Mouse (Mus musculus) brain, embryonic 18.5 days (tissue): ENCODE measurements around the gene Plekhh3.
"Not testable (repeated sequence)": the region's sequence is repeated elsewhere in the genome, so short reads cannot be mapped to it uniquely, and the experiment has no call there.

Source experiments
- DNase-seq: peaks from one replicate; pipeline ENCODE4 v3.0.0-alpha.2; 2012; ENCODE audit warnings: low read depth, low spot score

Plekhh3 gene

GRCm38 (mm10) chr11:101171721-101172433 lies 726 bp upstream of the Plekhh3 start:
- no peak for DNase-seq

- DNase-seq, result no peak
These were observed 769 bp downstream of the Plekhh3 start, which contains the start of gene Cntnap1 for GRCm38 (mm10) chr11:101170354-101170810. Gene Cntnap1 (plus strand): TSS chr11:101170523.

GRCm38 (mm10) chr11:101169301-101170107 lies 1.6 kb downstream of the Plekhh3 start:
- DNase-seq, result no peak

GRCm38 (mm10) chr11:101168301-101168980 lies 2.7 kb downstream of the Plekhh3 start:
- no peak for DNase-seq

GRCm38 (mm10) chr11:101167963-101168300 lies 3.2 kb downstream of the Plekhh3 start:
- DNase-seq, result no peak

- no peak for DNase-seq
These were observed 3.8 kb downstream of the Plekhh3 start for GRCm38 (mm10) chr11:101167211-101167962.

GRCm38 (mm10) chr11:101166357-101166756 lies 4.8 kb downstream of the Plekhh3 start:
- DNase-seq, result no peak

GRCm38 (mm10) chr11:101164677-101165580 lies 6.2 kb downstream of the Plekhh3 start:
- no peak for DNase-seq

- DNase-seq, result no peak
These were observed 6.8 kb downstream of the Plekhh3 start for GRCm38 (mm10) chr11:101164351-101164665.

GRCm38 (mm10) chr11:101163476-101164350 lies 7.4 kb downstream of the Plekhh3 start:
- no peak for DNase-seq

GRCm38 (mm10) chr11:101162772-101163171 lies 8.4 kb downstream of the Plekhh3 start:
- DNase-seq, result no peak

- no peak for DNase-seq
These were observed 8.8 kb downstream of the Plekhh3 start for GRCm38 (mm10) chr11:101162301-101162700.

GRCm38 (mm10) chr11:101161551-101161950 lies 9.6 kb downstream of the Plekhh3 start:
- no peak for DNase-seq

- not testable (repeated sequence) for DNase-seq
These were observed 10.1 kb downstream of the Plekhh3 start for GRCm38 (mm10) chr11:101160981-101161505.

GRCm38 (mm10) chr11:101160151-101160550 lies 11.0 kb downstream of the Plekhh3 start:
- not testable (repeated sequence) for DNase-seq

- DNase-seq, result peak; percentile 71
These were observed 15.3 kb downstream of the Plekhh3 start, which contains the start of gene Tubg2 for GRCm38 (mm10) chr11:101155728-101156371. Gene Tubg2 (plus strand): TSS chr11:101155907.

- DNase-seq, result no peak
These were observed 16.0 kb downstream of the Plekhh3 start for GRCm38 (mm10) chr11:101155151-101155550.

- DNase-seq, result no peak
These were observed 16.5 kb downstream of the Plekhh3 start for GRCm38 (mm10) chr11:101154648-101155047.

GRCm38 (mm10) chr11:101152825-101153224 lies 18.3 kb downstream of the Plekhh3 start:
- DNase-seq, result no peak
